Mouse (Mus musculus) bone marrow, adult 2 months (tissue): ENCODE results near the gene Dclk1.

Experiments used
- CTCF ChIP-seq: fragments of 200-500 bp; IDR thresholded peaks from 2 replicates; pipeline ENCODE4 v1.5.1; 2011; ENCODE audit warnings: low read length, control low read depth; ENCODE audit not compliant: control insufficient read depth, insufficient read depth
- POLR2A ChIP-seq: fragments of 200-500 bp; IDR thresholded peaks from 2 replicates; pipeline ENCODE4 v1.6.1; 2011; ENCODE audit warnings: low read depth, mild to moderate bottlenecking, control low read depth, low read length, borderline replicate concordance; ENCODE audit not compliant: control insufficient read depth

DNA sequence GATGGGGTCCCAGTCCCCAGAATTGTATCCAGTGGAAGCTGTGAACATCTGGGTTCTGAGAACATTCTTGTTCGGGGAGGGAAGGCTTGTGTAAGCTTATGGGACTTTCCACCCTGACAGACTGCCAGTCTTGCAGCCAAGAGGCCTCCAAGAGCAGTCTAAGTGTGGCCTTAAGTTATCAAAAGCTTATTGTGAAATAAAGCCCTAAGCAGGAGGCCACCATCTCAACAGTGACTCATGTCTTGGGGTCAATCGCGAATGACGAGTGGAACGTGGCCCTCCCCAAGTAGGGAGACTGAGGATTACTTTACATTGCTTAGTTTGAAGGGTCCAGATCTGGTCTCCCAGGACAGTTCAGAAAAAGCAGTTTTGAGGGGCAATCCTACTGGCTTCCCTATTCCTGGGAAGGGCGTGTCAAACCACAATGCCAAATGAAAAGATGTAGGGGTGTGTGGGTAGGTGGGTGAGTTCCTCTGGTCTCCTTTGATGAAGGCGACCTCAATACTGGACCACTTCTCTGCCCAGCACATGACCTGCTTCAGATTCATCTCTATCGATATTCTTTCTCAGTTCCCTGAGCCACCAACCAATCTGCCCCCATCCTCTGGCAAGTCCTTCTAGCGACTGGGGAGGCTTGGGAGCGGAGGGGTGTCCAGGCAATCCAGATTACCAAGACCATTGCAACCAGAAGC, at the start of gene Dclk1:
- no peak for TF ChIP-seq CTCF
- no peak for TF ChIP-seq POLR2A
